Mouse (Mus musculus) megakaryocyte-erythroid progenitor cell, adult 5-6 weeks (primary cell): Measurements from ENCODE around the gene Ptpn18. TPM values are rescaled to one million over a fixed set of nuclear protein-coding genes. Genes with fewer than 3 reads are reported as not detected.
"Not testable (repeated sequence)": the region's sequence is repeated elsewhere in the genome, so short reads cannot be mapped to it uniquely, and the experiment has no call there.

Experiments used
- ATAC-seq: replicated peaks from 2 replicates; pipeline ENCODE4 v1.8.0; 2016; ENCODE audit warnings: mild to moderate bottlenecking, inconsistent platforms; ENCODE audit not compliant: severe bottlenecking, poor library complexity, low FRiP score, low TSS enrichment
- total RNA-seq, 2 experiments: library from RNA; stranded (forward) in 1 of 2; stranded (reverse) in 1 of 2; fragments of 200-1000, 215-1000 nt in 1 of 2; fragments of >200 nt in 1 of 2; fragmentation: Nextera tagmentation in 1 of 2; gene quantifications; 2 replicates each; pipeline ENCODE4 v1.2.3; 2014 to 2017

Gene Ptpn18
- total RNA-seq, 2 experiments from 2014 or later, result 27.3 to 40.1 TPM

DNA sequence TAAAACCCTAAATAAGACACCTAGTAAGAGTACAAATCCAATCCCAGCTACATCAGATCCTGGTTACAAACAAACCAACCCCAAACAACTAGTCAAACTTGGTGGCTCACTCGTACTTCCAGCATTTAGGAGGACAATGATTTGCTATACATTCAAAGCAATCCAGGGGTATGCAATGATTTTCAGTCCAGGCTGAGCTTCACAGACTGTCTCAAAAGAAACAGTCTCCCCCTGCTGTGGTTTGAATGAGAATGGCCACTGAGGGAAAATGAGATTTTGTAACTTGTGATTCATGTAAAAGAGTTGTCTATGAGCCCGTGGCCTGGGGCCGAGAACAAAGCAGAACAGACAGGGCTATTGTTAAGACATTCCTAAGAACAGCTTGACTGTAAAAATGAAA, 48.4 kb downstream of the Ptpn18 start:
- no peak for ATAC-seq

DNA sequence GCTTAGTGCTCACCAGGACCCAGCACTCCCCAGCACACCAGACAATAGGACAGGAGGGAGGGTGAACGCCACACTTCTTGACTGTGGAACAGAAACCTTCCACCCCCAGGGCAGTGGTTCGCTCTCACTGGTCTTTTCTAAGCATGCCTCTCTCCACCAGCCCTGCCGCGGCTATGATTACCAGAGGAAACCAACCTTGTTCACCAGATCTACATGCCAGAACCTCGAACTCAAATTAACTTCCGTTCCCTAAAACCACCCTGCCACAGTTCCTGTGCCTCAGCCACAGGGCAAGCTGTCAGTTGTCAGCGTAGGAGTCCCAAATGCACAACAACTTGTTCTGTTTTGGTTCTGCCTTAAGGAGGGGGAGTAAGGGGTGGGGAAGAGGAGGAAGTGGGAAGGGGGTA, 51.0 kb downstream of the Ptpn18 start:
- ATAC-seq, result peak; percentile 58

DNA sequence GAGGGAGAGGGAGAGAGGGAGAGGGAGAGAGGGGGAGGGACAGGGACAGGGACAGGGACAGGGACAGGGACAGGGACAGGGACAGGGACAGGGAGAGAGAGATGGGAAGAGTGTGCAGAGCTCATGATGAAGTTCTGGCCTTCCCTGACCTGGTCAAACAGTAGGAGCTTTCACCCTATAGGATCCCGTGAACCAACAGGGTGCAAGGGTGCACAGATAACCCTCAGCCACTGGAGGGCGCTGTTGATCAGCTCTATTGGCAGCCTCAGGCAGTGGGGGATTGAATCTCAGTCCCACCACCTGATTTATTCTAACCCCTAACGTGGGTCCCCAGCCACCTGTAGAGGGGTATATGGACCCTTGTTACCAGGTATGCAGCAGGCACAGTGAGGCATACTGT, 51.5 kb downstream of the Ptpn18 start:
- peak; percentile 74 for ATAC-seq

- no peak for ATAC-seq
These were observed 53.5 kb downstream of the Ptpn18 start for GRCm38 (mm10) chr1:34513068-34513467.

DNA sequence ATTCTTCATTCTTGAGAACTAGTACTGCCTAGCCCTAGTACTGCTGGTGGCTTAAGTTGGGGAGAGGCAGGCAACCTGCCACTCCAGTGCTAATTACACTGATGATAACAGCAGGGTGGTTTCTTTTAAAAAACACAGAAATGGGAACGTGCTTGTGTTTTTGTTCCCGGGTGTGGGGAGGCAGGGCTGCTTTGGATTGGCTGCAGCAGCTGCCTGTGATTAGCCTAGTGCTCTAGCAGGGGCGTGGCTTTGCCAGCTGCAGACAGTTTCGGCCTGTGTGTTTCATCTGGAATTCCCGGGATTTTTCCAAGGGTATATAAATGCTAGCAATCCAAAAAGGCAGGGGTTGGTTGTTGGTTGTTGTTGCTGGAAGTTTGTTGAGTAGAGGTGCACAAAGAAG, 57.0 kb downstream of the Ptpn18 start:
- ATAC-seq, result 0 out of 2 replicates have a peak, but pooled peaks have one; percentile 45

DNA sequence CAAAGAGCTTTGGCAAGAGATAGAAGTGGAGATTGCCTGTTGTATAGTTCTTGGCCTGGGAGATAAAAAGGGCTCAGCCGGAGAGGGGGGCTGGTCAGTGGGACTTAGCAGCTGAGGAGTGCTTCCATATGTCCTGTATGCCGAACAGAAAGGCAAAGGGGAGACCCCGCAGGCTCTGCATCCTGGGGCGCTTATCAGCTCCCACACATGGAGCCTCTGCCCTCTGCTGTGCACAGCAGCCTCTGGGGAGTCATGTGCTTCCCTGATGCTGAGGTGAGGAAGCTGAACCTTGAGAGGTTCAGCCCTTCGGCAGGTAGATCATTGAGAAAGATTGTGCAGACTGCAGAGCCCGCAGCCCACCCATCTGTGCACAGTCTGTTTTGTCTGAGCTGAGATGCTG, 57.7 kb downstream of the Ptpn18 start:
- ATAC-seq, result peak; percentile 51; the same call in 1 of the 2 replicates

GRCm38 (mm10) chr1:34517797-34518196, 58.2 kb downstream of the Ptpn18 start:
- not testable (repeated sequence) for ATAC-seq

DNA sequence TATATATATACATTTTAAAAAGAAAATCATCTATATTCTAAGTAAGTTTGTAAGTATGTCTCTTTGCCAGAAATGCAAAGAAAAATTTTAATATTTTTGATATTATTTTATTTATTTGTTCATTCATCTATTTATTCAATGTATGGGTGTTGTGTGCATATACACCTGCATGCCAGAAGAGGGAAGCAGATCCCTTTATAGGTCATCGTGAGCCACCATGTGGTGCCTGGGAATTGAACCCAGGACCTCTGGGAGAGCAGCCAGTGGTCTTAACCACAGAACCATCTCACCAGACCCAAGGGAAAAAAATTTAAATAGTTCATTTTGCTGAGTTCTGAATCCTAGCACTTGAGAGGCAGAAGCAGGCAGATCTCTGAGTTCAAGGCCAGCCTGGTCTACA, 58.7 kb downstream of the Ptpn18 start:
- ATAC-seq, result no peak

- ATAC-seq, result no peak
These were observed 62.8 kb downstream of the Ptpn18 start for GRCm38 (mm10) chr1:34522205-34522849.

DNA sequence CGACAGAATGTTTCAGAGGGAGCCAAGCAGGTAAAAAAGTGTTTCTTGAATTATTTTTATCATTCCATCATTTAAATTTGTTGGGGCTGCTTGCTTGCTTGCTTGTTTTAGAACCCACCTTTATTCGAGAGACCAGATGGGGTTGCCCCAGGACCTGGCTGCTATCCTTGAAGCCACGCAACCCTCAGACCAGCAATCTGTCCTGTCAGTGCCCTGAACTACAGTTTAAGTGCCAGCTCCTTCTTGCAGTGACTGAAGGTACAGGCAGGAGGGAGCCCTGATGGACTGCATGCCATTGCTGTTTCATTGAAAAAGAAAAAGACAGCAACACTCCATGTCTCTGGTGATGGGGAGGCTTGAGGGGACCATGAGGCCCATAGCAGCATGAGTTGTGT, 63.3 kb downstream of the Ptpn18 start:
- no peak for ATAC-seq

- no peak for ATAC-seq
These were observed 64.1 kb downstream of the Ptpn18 start for GRCm38 (mm10) chr1:34523647-34524046.

Other genes starting within 250 kb of the Ptpn18 start
- gene Ccdc115, start 20.1 kb upstream of the Ptpn18 start, total RNA-seq (2014; fragmentation: Nextera tagmentation), result 35.9 and 38.8 TPM in 2 replicates
- 42.1 and 45.4 TPM in 2 replicates for gene Ccdc115, start 20.1 kb upstream of the Ptpn18 start, total RNA-seq (2017)
- 55.7 and 74.9 TPM in 2 replicates for gene Imp4, start 19.9 kb upstream of the Ptpn18 start, total RNA-seq (2014; fragmentation: Nextera tagmentation)
- 27.2 and 31.5 TPM in 2 replicates for gene Imp4, start 19.9 kb upstream of the Ptpn18 start, total RNA-seq (2017)
- not detected in 2 replicates for gene Prss39, start 38.6 kb downstream of the Ptpn18 start, total RNA-seq (2014; fragmentation: Nextera tagmentation)
- gene Prss39, start 38.6 kb downstream of the Ptpn18 start, total RNA-seq (2017), result 1.2 TPM in 1 of 2 replicates, not detected in the other
- not detected in 2 replicates for gene Cfc1, start 75.9 kb downstream of the Ptpn18 start, total RNA-seq (2014; fragmentation: Nextera tagmentation)
- gene Cfc1, start 75.9 kb downstream of the Ptpn18 start, total RNA-seq (2017), result not detected in 2 replicates
- gene Prss40, start 101.2 kb downstream of the Ptpn18 start, total RNA-seq (2014; fragmentation: Nextera tagmentation), result not detected in 2 replicates
- gene Prss40, start 101.2 kb downstream of the Ptpn18 start, total RNA-seq (2017), result not detected in 2 replicates
- not detected in 2 replicates for gene Amer3, start 119.9 kb downstream of the Ptpn18 start, total RNA-seq (2014; fragmentation: Nextera tagmentation)
- not detected in 2 replicates for gene Amer3, start 119.9 kb downstream of the Ptpn18 start, total RNA-seq (2017)